Mouse (Mus musculus) large intestine, adult 2 months (tissue): ENCODE results near the gene Mapkapk5. TPM values are rescaled to one million over a fixed set of nuclear protein-coding genes. Genes with fewer than 3 reads are reported as not detected.
"Not testable (repeated sequence)": the region's sequence is repeated elsewhere in the genome, so short reads cannot be mapped to it uniquely, and the experiment has no call there.

Experiments used
- DNase-seq: peaks from one replicate; pipeline ENCODE4 v3.0.0-alpha.2; 2012; ENCODE audit warnings: low read depth, low spot score
- WGBS: fragments of 180-500 bp; shearing (Covaris S2); methylation state at CpG from one replicate; pipeline ENCODE4 v1.1.7; 2018; 5-methylcytosine and 5-hydroxymethylcytosine counted together
- polyA plus RNA-seq: library from polyadenylated mRNA; depleted of rRNA; stranded (reverse); fragments of >200 nt; gene quantifications from 2 replicates; pipeline ENCODE4 v1.2.3, GENCODE M21; 2012

Gene Mapkapk5
- polyA plus RNA-seq, 1 experiment, result 67.8 TPM

GRCm38 (mm10) chr5:121566035-121566681, 20.5 kb upstream of the Mapkapk5 start:
- DNase-seq, result no peak
- WGBS, result 48% methylated on average over 16 of the region's 16 CpGs

- 4% methylated on average over 11 of the region's 11 CpGs for WGBS
- DNase-seq, result no peak
Measured at GRCm38 (mm10) chr5:121564468-121564895, 18.8 kb upstream of the Mapkapk5 start.

GRCm38 (mm10) chr5:121562436-121562835, 16.7 kb upstream of the Mapkapk5 start:
- 68% methylated on average over 3 of the region's 3 CpGs for WGBS
- DNase-seq, result no peak

- 85% methylated on average over 7 of the region's 7 CpGs for WGBS
- DNase-seq, result no peak
Measured at GRCm38 (mm10) chr5:121549196-121549595, 3.5 kb upstream of the Mapkapk5 start.

GRCm38 (mm10) chr5:121547084-121547483, 1.4 kb upstream of the Mapkapk5 start:
- no peak for DNase-seq
- 89% methylated on average over 3 of the region's 3 CpGs for WGBS

- no peak for DNase-seq
- 9% methylated on average over 6 of the region's 6 CpGs for WGBS
Measured at GRCm38 (mm10) chr5:121546530-121546895, 808 bp upstream of the Mapkapk5 start.

GRCm38 (mm10) chr5:121544910-121545792, 554 bp downstream of the Mapkapk5 start, which contains the start of the genes Adam1a and Gm42878:
Gene Adam1a (minus strand): TSS chr5:121545482.
Gene Gm42878 (minus strand): TSS chr5:121545482.
- under 1% methylated on average over 93 of the region's 97 CpGs for WGBS
- no peak for DNase-seq

GRCm38 (mm10) chr5:121543370-121543769, 2.3 kb downstream of the Mapkapk5 start:
- no peak for DNase-seq
- 70% methylated on average over 3 of the region's 3 CpGs for WGBS

GRCm38 (mm10) chr5:121541235-121541634, 4.5 kb downstream of the Mapkapk5 start:
- DNase-seq, result no peak
- WGBS, result 60% methylated on average over 7 of the region's 7 CpGs

- WGBS, result 74% methylated on average over 5 of the region's 5 CpGs
- DNase-seq, result no peak
Measured at GRCm38 (mm10) chr5:121540066-121540465, 5.6 kb downstream of the Mapkapk5 start.

GRCm38 (mm10) chr5:121537588-121537987, 8.1 kb downstream of the Mapkapk5 start:
- 90% methylated on average over 2 of the region's 2 CpGs for WGBS
- DNase-seq, result no peak

- DNase-seq, result no peak
- WGBS, result 74% methylated on average over 7 of the region's 7 CpGs
Measured at GRCm38 (mm10) chr5:121536921-121537555, 8.7 kb downstream of the Mapkapk5 start.

GRCm38 (mm10) chr5:121535116-121535515, 10.6 kb downstream of the Mapkapk5 start:
- WGBS, result 81% methylated on average over 3 of the region's 3 CpGs
- DNase-seq, result no peak

- 96% methylated on average over 5 of the region's 5 CpGs for WGBS
Measured at GRCm38 (mm10) chr5:121534521-121534920, 11.2 kb downstream of the Mapkapk5 start.

GRCm38 (mm10) chr5:121526961-121527360, 18.7 kb downstream of the Mapkapk5 start:
- 76% methylated on average over 8 of the region's 8 CpGs for WGBS
- DNase-seq, result no peak

More at GRCm38 (mm10) chr5:121534521-121534920, 11.2 kb downstream of the Mapkapk5 start:
- DNase-seq, result no peak

GRCm38 (mm10) chr5:121526526-121526925, 19.2 kb downstream of the Mapkapk5 start:
- whole genome bisulfite sequencing, result 88% methylated on average over 7 of the region's 7 CpGs

GRCm38 (mm10) chr5:121525774-121526450, 19.8 kb downstream of the Mapkapk5 start:
- no peak for DNase-seq
- WGBS, result 91% methylated on average over 14 of the region's 14 CpGs

More at GRCm38 (mm10) chr5:121526526-121526925, 19.2 kb downstream of the Mapkapk5 start:
- no peak for DNase-seq

- WGBS, result 80% methylated on average over 11 of the region's 17 CpGs
- not testable (repeated sequence) for DNase-seq
Measured at GRCm38 (mm10) chr5:121519758-121520157, 25.9 kb downstream of the Mapkapk5 start.

- WGBS, result 90% methylated on average over 9 of the region's 9 CpGs
- DNase-seq, result no peak
Measured at GRCm38 (mm10) chr5:121518983-121519382, 26.7 kb downstream of the Mapkapk5 start.

- 42% methylated on average over 7 of the region's 7 CpGs for WGBS
- DNase-seq, result peak; percentile 55
Measured at GRCm38 (mm10) chr5:121510009-121510408, 35.7 kb downstream of the Mapkapk5 start.
